Mouse (Mus musculus): ENCODE measurements around the gene Tnrc6b.

Gene Tnrc6b

DNA sequence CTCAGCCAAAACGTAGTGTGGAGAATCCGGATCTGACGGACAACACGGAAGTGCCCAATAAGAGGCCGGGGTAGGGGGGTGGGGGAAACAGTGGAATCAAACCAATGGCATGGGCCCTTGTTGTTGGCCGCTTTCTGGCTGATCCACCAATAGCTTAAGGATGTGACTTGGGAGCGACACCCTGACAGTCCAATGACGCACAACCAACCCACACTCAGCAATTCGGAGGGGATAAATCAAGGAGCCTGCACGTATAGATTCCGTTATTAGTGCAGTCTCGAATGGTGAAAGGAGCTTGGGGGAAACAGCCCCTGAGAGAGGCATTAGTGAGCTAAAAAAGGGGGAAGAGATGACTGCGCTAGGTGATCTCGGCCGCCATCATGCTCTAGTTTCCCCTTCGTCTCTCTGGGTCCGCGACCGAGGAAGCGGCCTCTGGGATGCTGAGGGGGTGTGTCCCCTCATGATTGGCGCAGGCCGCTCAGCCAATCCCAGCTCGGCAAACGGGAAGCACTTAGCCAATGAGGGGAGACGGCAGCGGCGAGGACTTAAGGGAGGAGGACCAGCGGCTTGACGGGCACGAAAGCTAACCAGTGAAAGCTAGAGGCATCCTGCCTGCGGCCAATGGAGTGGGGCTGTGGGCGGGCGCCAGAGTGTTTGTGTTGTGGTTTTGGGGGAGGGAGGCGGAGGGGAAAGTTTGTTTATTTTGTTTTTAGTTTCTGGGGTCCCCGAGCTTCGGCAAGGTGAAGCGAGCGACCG is at the start of gene Tnrc6b:
Gene Tnrc6b, plus strand, starts transcription at position 706 of the 756 bp plus-strand sequence.
- peak; percentile 96 for DNase-seq (ENCODE audit: extremely low spot score, low spot score)

DNA sequence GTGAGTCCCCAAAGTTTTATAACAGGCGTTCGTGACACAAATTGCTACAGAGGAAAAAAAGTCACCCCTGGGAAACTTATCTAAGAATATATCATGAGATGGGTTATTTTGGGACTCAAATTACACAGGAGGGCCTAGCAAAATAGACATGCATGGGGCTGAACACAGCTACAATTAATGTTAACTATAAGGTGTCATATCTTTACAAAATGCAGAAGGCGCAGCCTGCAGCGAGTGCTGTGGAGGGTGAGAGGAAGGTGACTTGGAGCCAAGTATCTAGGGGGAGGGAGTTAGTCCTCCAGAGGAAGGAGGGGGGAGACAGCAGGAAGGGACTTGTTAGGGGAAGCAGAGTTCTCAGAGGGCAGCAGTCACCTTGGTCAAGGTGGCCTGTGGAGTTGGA is 46.7 kb upstream of the Tnrc6b start:
- no peak for DNase-seq (ENCODE audit: extremely low spot score, low spot score)

DNA sequence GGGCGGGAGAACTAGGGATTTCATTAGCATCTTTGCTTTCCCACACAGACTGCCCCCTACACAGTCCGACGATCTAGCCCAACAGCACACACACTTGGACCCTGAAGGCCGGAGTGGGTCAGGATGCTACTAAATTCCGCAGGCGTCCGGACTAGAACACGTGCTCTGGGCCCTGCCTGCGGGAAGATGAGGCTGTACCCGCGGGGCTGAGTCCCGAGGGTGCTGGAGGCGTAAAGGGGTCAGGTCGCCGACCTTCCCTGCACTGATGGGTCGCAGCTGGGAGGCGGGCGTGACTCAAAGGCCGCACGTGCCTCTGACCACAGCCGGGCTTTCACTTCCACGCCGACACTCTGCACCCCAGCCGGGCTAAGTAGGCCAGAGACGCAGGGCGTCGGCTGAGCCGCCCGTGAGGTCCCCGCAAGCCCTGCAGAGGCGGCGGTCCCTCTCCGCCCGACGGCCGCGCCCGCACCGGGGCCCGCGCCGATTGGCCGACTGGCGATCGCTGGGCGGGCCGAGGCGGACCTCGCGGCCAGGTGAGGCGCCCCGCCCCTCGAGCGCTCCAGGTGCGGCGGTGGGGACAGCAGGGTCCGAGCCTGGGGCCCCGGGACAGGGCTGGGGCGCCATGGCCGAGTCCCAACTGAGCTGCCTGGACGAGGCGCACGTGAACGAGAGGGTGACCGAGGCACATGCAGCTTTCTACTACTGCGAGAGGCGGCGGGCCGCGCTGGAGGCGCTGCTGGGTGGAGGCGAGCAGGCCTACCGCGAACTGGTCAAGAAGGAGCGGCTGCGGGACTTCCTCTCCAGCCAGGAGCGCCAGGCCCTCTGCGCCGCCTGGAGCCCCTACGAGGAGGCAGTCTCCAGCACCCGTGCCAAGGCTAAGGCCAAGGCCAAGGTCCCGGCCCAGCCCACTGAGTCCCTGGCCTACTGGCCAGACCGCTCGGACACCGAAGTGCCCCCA is 39.5 kb upstream of the Tnrc6b start, which contains the start of gene Fam83f:
Gene Fam83f, plus strand, starts transcription at position 553 of the 958 bp plus-strand sequence.
- DNase-seq (ENCODE audit: extremely low spot score, low spot score), result peak; percentile 56

DNA sequence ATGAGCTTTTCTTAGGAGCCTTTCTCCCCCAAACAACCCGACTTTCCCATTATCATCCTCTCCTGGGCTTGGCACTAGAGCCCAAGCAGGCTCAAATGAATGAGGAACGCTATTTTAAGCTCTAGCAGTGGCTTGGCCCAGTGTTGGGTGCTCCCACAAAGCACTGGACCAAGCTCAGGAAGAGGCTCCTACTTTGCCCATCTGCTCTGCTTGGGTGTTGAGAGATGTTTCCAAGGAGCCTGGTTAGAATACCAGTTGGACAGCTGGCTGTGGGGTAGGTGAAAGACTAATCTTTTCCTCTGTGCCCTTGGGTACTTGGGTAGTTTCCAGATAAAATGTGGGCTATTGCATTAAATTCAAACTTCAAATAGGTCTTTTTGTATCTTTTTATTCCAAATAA is 38.3 kb upstream of the Tnrc6b start:
- DNase-seq (ENCODE audit: extremely low spot score, low spot score), result no peak

DNA sequence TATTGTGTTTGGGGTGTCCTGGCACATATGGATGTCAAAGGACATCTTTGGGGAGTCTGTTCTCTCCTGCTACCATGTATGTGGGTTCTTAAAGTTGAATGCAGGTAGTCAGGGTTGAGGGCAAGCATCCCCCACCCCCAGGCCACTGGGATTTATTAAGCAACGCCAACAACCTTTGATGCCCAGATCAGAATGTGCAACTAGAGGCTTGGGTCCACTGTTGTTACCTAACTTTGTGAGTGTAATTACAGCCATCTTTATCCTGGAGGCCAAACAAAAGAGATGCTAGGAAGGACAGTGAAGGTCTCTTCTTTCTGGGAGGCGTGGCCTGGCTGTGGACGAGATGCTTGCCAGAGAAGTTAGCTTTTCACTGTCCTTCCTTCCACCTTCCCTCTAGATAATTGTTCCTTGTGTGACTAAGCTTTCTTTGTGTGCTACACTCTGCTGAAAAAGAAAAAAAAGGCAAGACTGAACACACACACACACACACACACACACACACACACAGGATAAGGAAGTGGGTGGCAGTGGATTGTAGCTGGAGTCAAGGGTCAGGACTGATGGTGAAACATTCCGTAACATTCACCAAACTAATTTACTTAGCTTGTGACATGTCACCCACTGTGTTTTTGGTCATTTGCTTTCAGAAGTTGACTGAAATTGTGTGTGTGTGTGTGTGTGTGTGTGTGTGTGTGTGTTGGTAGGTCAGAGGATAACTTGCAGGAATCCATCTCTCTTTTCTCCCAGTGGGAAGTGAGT is 37.6 kb upstream of the Tnrc6b start:
- no peak for DNase-seq (ENCODE audit: extremely low spot score, low spot score)

DNA sequence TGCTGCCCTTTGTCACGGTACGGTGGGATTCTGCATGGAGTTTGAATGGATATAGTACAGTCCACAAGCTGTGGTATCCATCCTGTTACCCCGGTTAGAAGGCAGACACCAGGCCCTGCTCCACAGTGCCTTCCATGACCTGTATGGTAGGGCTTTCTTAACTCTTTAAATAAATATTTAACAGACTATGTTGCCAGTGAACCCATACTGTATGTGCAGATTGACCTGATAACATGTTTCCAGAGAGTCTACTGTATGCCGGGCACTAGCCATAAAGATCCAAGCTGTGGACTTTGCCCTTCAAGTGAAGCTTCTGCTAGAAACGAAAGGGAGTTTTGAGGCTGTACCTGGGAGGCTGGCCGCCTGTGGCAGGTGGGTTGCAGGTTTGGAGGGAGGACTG is 36.4 kb upstream of the Tnrc6b start:
- DNase-seq (ENCODE audit: extremely low spot score, low spot score), result no peak

DNA sequence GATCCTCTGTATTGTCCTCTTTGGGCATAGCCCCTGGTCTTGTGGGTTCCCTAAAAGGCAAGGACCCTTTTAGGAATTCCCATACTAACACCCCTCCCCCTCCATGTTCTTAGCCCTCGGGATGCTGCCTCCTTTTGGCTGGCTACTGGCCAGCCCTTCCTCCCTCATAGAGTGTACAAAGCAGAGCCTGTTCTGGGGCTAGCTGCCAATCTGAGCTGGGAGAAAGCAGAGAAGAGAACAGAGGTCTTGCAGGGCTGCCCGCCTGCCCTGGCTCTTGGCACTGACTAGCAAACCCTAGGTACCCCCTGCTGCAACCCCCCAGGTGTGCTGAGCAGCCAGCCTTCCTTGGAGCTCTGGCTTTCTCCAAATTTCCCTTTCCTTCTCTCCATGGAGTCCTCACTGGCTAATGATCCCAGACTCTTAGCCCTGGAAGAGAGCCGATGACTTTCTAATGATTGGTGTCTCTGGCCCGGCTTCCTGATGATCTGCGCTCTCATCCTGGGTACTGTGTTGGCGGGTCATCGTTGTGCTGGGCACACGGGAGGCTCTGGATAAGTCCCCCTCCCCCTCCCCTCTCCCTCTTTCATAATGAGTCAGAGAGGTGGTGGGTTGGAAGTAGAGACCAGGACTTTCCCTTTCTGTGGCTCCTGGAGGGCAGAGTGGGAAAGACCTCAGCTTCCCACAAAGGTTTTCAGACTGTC is 31.4 kb upstream of the Tnrc6b start:
- DNase-seq (ENCODE audit: extremely low spot score, low spot score), result no peak

DNA sequence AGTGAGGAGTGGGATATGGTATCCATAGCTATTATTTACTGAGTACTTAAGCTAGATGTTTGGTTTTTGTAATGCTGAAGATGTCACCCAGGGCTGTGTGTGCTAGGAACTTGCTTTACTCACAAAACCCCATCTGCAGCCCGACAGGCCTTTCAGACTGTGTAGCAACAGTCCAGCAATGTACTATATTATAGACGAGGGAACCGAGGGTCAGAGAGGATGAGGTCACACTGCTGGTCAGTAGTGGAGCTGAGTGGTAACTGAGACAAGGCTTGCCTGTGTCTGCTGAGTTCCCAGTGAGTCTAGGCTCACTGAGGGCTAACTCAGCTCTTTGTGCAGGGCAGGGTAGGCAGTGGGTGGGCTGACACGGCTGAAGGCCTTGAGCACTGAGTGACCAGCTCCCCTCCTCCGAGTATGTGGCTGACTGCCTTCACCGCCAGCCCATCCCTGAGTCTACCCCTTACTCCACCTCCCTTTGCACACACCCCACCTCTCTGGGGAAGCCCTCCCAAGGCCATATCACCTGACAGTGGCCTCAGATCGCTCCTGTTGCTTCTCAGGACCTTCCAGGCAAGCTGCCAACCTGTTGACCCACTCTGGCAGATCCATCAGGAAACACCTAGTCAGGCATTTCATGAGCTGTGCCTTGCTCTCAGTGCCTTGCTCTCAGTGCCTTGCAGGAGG is 30.6 kb upstream of the Tnrc6b start:
- DNase-seq (ENCODE audit: extremely low spot score, low spot score), result no peak

DNA sequence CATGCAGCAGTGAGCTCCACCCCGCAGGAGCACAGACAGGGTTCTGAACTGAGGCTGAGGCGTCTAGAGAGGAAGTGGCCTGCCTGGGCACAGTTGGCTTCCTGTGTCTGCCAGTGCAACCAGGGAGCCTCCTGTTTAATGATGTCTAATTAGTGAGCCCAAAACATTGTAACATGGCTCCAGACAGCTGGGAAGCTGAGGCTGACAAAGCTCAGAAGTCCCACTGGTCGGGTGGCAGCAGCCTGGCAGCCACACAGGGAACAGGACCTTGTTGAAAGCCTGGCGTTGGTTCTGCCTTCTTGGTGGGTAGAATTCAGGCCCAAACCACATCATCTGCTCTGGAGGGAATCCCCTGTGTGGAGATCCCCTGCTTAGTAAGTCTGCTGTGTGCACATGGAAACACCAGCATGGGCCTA is 29.6 kb upstream of the Tnrc6b start:
- no peak for DNase-seq (ENCODE audit: extremely low spot score, low spot score)

DNA sequence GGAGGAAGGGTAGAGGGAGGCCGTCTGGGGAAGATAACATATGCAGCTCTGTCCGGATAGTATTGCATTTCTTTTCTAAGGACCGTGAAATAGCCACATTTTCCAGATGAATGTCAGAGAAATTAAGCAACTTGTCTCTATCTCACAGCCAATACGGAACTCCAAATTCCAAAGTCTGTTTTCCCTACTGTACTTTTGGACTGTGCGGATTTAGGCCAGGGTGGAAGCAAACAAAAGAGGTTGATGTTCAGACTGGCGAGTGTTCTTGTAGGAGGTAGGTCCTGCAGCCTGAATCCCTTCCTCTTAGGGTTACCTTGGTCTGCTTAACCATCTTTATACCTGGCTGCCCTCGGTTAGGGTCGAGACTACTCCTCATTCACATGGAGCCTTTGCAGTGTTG is 28.8 kb upstream of the Tnrc6b start:
- no peak for DNase-seq (ENCODE audit: extremely low spot score, low spot score)

DNA sequence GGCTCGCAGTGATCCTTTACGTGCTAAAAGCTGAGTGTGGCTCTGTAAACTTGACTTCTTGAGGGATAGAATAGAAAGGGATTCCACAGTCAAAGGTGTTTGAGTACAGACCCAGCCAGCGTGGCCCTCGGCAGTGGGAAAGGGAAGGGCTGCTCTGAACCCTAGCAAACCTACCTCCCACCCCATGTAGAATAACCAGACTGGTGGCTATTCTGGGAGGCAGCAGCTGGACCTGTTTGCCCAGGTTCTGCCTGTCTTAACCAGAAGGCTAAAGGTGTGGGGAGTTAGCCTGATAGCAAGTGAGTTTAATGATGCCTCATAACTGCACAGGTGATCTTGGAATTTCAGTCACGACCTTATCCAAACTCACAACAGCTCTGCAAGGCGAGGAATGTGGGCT is 28.0 kb upstream of the Tnrc6b start:
- no peak for DNase-seq (ENCODE audit: extremely low spot score, low spot score)

DNA sequence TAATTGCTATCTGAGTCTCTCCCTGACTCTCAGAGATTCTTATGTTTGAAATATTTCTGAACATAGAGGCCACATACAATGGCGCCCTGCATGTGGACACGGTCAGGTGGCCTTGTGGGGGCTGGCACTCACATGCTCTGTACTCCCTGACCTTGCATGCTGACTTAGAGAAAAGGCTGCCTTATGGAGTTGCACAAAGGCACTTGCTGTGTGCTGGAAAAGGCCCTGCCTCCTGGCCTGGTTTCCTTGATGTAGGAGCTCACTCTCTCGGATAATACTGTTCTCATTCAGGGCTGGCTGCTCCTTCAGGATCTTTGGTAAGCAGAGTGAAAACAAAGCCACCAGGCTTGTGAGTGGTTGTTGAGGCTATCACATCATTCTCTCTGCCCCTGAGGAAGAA is 27.1 kb upstream of the Tnrc6b start:
- no peak for DNase-seq (ENCODE audit: extremely low spot score, low spot score)

DNA sequence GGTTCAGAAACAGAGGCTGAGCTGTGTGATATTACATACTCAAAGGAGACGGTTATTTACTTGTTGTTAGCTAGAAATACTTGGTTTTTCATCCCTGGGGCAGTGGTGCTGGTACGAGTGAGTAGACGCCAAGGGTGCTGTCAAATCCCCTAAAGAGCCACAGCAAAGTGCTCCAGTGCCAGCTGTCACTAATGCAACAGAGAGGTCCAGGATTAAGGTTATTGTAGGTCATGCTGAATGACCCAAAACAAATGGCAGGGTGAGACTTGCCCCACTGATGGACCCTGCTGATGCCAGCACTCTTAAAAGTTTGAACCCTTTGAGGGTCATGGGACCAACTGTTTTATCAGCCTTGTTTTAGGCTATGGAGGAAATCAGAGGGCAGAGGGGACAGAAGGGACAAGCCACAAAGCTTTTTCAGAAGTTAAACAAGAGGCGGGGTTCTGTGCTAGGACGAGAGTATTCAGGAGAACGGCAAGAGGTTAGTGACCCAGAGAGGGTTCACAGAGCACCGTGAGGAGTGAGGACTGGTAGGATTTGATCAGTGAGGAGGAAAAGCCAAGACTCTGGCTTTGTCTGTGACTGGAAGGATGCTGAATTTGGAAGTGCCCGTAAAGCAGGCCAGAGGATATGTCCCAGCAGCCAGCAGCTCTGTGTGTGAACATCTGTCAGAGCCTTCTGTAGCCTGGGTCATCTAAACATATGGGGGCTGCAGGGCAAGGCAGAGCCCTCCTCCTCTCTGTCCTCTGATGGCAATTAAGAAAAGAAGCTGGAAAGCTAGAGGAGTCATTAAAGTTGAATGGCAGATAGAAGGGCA is 26.1 kb upstream of the Tnrc6b start:
- no peak for DNase-seq (ENCODE audit: extremely low spot score, low spot score)

DNA sequence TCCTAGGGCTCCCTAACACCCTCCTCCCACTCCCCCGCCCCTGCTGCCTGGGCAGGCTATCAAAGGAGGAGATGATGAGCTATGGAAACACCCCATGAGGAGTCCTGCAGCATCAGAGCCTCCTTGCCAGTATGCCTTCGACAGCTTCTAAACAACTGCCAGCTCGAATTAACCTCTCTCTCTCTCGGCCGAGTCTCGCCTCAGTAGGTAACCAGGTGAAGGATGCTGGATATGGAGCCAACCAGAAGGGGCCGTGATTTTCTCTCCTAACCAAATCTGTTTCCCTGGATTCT is 25.6 kb upstream of the Tnrc6b start:
- DNase-seq (ENCODE audit: extremely low spot score, low spot score), result no peak

DNA sequence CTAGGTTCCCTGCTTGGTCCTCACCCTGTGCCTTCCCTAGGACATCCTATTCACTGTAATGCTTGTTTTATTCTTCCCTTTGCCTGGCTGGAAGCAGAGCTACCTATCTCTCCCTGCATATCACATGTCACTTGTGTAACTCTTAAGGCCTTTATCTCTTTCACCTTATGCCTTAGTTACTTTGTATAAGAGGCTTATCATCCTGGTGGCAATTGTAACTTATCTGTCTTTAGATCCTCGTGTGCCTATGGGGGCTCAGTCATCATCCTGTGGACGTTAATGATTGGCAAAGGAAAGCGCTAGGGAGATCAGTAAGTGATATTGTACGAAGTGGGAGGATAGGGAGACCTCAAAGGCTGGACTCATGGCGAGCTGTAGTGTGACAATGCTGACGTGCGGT is 22.6 kb upstream of the Tnrc6b start:
- no peak for DNase-seq (ENCODE audit: extremely low spot score, low spot score)

DNA sequence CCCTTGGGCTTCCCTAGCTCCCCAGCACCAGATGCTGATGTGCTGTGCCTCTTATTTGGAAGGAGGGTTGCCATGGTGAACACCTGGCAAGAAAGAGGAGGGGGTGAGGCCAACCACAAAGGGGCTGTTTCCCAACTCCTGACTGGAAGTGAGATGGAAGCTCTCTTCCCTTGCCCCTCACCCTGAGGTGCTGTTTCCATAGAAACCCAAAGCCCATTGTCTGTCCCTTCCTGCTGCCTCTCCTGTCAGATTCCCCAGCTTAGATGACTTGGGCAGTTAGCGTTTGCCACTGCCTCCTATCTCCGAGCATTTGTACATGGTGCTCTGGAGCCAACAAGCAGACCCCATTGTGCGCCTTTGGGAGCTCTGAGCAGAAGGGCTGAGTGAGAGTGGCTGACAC is 17.6 kb upstream of the Tnrc6b start:
- DNase-seq (ENCODE audit: extremely low spot score, low spot score), result no peak

DNA sequence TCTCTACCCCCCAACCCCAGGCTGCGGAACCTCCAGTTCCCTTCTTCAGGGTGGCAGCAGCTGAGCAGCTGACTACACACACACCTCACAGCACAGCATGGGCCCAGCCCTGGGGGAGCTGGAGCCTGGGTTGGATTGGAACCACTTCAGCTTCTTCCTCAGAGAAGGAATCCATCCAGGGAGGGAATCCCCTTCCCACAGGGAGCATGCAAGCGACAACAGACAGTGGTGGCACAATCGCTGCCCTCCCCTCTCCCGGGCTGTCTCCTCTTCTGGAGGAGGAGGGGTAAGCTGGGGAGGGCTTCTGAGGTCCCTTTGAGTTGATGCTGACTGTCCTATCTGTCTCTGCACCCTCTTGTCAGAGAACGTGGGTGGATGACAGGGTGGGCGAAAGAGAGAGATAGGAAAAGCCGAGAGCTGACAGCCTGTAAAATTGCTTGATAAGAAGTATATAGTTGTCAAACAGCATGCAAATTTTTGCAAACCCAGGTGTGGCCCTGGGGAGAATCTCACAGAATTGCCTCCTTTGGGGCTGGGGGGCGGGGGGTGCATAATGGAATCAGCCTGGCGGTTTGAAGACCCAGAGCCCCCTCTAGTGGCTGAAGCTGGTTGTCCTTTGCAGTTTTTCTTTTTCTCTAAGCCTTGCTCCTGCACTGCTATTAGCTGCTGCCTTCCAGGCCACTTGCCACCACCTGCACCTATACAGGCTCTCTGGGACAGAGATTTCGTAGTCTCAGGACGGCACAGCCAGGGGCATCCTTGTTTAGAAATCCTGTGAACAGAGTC is 16.8 kb upstream of the Tnrc6b start:
- DNase-seq (ENCODE audit: extremely low spot score, low spot score), result peak; percentile 64

DNA sequence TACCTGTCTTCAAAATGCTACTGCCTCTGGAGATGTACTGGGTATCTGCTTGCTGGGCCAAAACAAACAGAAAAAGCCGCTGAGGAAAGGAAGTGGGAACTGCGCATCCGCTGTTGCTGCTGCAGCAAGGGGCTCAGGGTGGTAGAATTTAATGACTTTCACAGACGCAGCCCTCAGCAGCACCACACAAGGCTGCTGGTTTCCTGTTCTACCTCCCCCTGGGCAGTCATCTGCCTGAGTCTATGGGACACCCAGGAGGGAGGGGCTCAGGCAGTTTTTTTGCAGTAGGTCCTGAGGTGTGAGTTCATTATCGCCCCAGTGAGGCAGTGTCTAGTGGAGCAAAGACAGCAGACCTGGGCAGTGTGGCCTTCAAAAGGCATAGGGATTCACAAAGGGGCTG is 13.5 kb upstream of the Tnrc6b start:
- no peak for DNase-seq (ENCODE audit: extremely low spot score, low spot score)
